Mouse (Mus musculus) liver, adult 2 months (tissue): ENCODE measurements around the gene Cacng4.

Experiments
- CTCF ChIP-seq: fragments of 200-500 bp; IDR thresholded peaks from 2 replicates; pipeline ENCODE4 v1.5.1; 2011; ENCODE audit warnings: low read depth, low read length, control low read depth
- POLR2A ChIP-seq: fragments of 200-500 bp; IDR thresholded peaks from 2 replicates; pipeline ENCODE4 v1.6.1; 2011; ENCODE audit warnings: low read length, control low read depth; ENCODE audit not compliant: insufficient read depth; ENCODE audit errors: extremely low read depth

- TF ChIP-seq POLR2A (no peak), CTCF (no peak)
Observed at GRCm38 (mm10) chr11:107782591-107782990, 11.8 kb downstream of the Cacng4 start.
